Mouse (Mus musculus) heart, embryonic 11.5 days (tissue): ENCODE data around the gene Notch2. TPM values are rescaled to one million over a fixed set of nuclear protein-coding genes. Genes with fewer than 3 reads are reported as not detected.

Source experiments
- ATAC-seq: fragments of 200-750 bp; cut with Nextera tagmentation; replicated peaks from 2 replicates; pipeline ENCODE4 v1.8.0; 2017; ENCODE audit warnings: moderate library complexity; ENCODE audit not compliant: insufficient number of reproducible peaks, low FRiP score, low TSS enrichment
- H3K27ac ChIP-seq: fragments of 300-500 bp; sonication (generic); 2 replicates; pipeline ENCODE4 v1.5.1; 2014; ENCODE audit warnings: mild to moderate bottlenecking, low read depth, low read length
- H3K27me3 ChIP-seq: fragments of 300-500 bp; sonication (generic); 2 replicates; pipeline ENCODE4 v1.6.1; 2014; ENCODE audit warnings: mild to moderate bottlenecking, low read length, mixed read lengths; ENCODE audit not compliant: control insufficient read depth, insufficient read depth
- H3K36me3 ChIP-seq: fragments of 300-500 bp; sonication (generic); 2 replicates; pipeline ENCODE4 v1.6.1; 2014; ENCODE audit warnings: mild to moderate bottlenecking, low read length, moderate library complexity, mixed read lengths; ENCODE audit not compliant: control insufficient read depth, insufficient read depth
- H3K4me1 ChIP-seq: fragments of 300-500 bp; sonication (generic); 2 replicates; pipeline ENCODE4 v1.6.1; 2014; ENCODE audit warnings: low read length; ENCODE audit not compliant: control insufficient read depth, insufficient read depth
- H3K4me2 ChIP-seq: fragments of 300-500 bp; sonication (generic); 2 replicates; pipeline ENCODE4 v1.6.1; 2014; ENCODE audit warnings: mild to moderate bottlenecking, moderate library complexity
- H3K4me3 ChIP-seq: fragments of 300-500 bp; sonication (generic); 2 replicates; pipeline ENCODE4 v1.5.1; 2014; ENCODE audit warnings: low read depth, low read length
- H3K9ac ChIP-seq: fragments of 300-500 bp; sonication (generic); 2 replicates; pipeline ENCODE4 v1.6.1; 2014; ENCODE audit warnings: mild to moderate bottlenecking, low read depth, low read length, moderate library complexity
- H3K9me3 ChIP-seq: fragments of 300-500 bp; sonication (generic); replicated peaks from 2 replicates; pipeline ENCODE4 v1.6.1; 2016; ENCODE audit warnings: low read length; ENCODE audit not compliant: control insufficient read depth
- WGBS: fragments of 180-500 bp; shearing (Covaris S2); extraction: QIAGEN DNeasy Blood & Tissue Kit; methylation state at CpG from one replicate; pipeline ENCODE4 v1.1.7; 2014; ENCODE audit not compliant: insufficient replicate concordance; 5-methylcytosine and 5-hydroxymethylcytosine counted together
- polyA plus RNA-seq: library from polyadenylated mRNA; unstranded; fragments of >200 nt; fragmentation: Nextera tagmentation; extraction: Ambion mirVana; gene quantifications from 2 replicates; pipeline ENCODE4 v1.2.1, GENCODE M21; 2014

Gene Notch2
- polyA plus RNA-seq, 1 experiment from 2014 or later, result 12.5 TPM

- Histone ChIP-seq H3K9ac (no peak overlapping the region), H3K4me2 (no peak overlapping the region), H3K9me3 (no peaks in the 10 kb centered on the region), H3K27me3 (no peaks in the 10 kb centered on the region), H3K36me3 (peaks cover 5% of the 10 kb centered on the region), H3K27ac (no peak overlapping the region), H3K4me3 (no peak overlapping the region), H3K4me1 (no peaks in the 10 kb centered on the region; the same call in 1 of the 2 replicates)
- ATAC-seq, result no peak
- WGBS, result 69% methylated on average over 6 of the region's 6 CpGs
These were observed 61.4 kb downstream of the Notch2 start for GRCm38 (mm10) chr3:98074622-98075231.

GRCm38 (mm10) chr3:98077866-98078265 is 64.5 kb downstream of the Notch2 start:
- Histone ChIP-seq H3K4me1 (peaks cover 1% of the 10 kb centered on the region), H3K9ac (no peak overlapping the region), H3K27me3 (no peaks in the 10 kb centered on the region), H3K9me3 (no peaks in the 10 kb centered on the region), H3K4me3 (no peak overlapping the region), H3K27ac (no peak overlapping the region), H3K4me2 (no peak overlapping the region), H3K36me3 (peaks cover 10% of the 10 kb centered on the region)
- WGBS, result 91% methylated on average over 5 of the region's 5 CpGs
- no peak for ATAC-seq

- no peak overlapping the region for H3K4me2 ChIP-seq
- no peak overlapping the region for H3K4me3 ChIP-seq
- H3K27me3 ChIP-seq, result no peaks in the 10 kb centered on the region
- no peaks in the 10 kb centered on the region for H3K9me3 ChIP-seq
- ATAC-seq, result no peak
- H3K9ac ChIP-seq, result no peak overlapping the region
- WGBS, result 57% methylated on average over 1 of the region's 1 CpGs
- H3K4me1 ChIP-seq, result peaks cover 3% of the 10 kb centered on the region
- H3K27ac ChIP-seq, result no peak overlapping the region
- H3K36me3 ChIP-seq, result peaks cover 7% of the 10 kb centered on the region
These were observed 65.5 kb downstream of the Notch2 start for GRCm38 (mm10) chr3:98078816-98079215.

GRCm38 (mm10) chr3:98079601-98080215 is 66.4 kb downstream of the Notch2 start:
- H3K4me3 ChIP-seq, result no peak overlapping the region
- 80% methylated on average over 2 of the region's 2 CpGs for WGBS
- peaks cover 5% of the 10 kb centered on the region for H3K4me1 ChIP-seq
- no peak overlapping the region for H3K4me2 ChIP-seq
- H3K36me3 ChIP-seq, result peaks cover 7% of the 10 kb centered on the region
- H3K9me3 ChIP-seq, result no peaks in the 10 kb centered on the region
- no peaks in the 10 kb centered on the region for H3K27me3 ChIP-seq
- no peak for ATAC-seq
- H3K27ac ChIP-seq, result no peak overlapping the region
- H3K9ac ChIP-seq, result no peak overlapping the region

GRCm38 (mm10) chr3:98080630-98081029 is 67.3 kb downstream of the Notch2 start:
- H3K27me3 ChIP-seq, result no peaks in the 10 kb centered on the region
- H3K27ac ChIP-seq, result no peak overlapping the region
- no peaks in the 10 kb centered on the region for H3K9me3 ChIP-seq
- no peak for ATAC-seq
- H3K36me3 ChIP-seq, result peaks cover 5% of the 10 kb centered on the region
- no peak overlapping the region for H3K9ac ChIP-seq
- H3K4me1 ChIP-seq, result peaks cover 11% of the 10 kb centered on the region
- no peak overlapping the region for H3K4me3 ChIP-seq
- 82% methylated on average over 4 of the region's 4 CpGs for WGBS
- H3K4me2 ChIP-seq, result no peak overlapping the region

GRCm38 (mm10) chr3:98082188-98082587 is 68.9 kb downstream of the Notch2 start:
- Histone ChIP-seq H3K4me3 (no peak overlapping the region), H3K27me3 (no peaks in the 10 kb centered on the region), H3K9me3 (no peaks in the 10 kb centered on the region), H3K9ac (no peak overlapping the region), H3K4me2 (no peak overlapping the region), H3K4me1 (peaks cover 24% of the 10 kb centered on the region), H3K36me3 (peaks cover 5% of the 10 kb centered on the region), H3K27ac (no peak overlapping the region)
- 76% methylated on average over 3 of the region's 3 CpGs for WGBS
- ATAC-seq, result no peak

- H3K4me2 ChIP-seq, result no peak overlapping the region
- no peaks in the 10 kb centered on the region for H3K27me3 ChIP-seq
- 89% methylated on average over 3 of the region's 3 CpGs for WGBS
- H3K4me3 ChIP-seq, result no peak overlapping the region
- no peak overlapping the region for H3K9ac ChIP-seq
- H3K4me1 ChIP-seq, result peaks cover 24% of the 10 kb centered on the region
- peaks cover 5% of the 10 kb centered on the region for H3K36me3 ChIP-seq
- ATAC-seq, result no peak
- H3K27ac ChIP-seq, result no peak overlapping the region
- H3K9me3 ChIP-seq, result no peaks in the 10 kb centered on the region
These were observed 69.6 kb downstream of the Notch2 start for GRCm38 (mm10) chr3:98082972-98083371.

GRCm38 (mm10) chr3:98084061-98084655 is 70.8 kb downstream of the Notch2 start:
- H3K9me3 ChIP-seq, result no peaks in the 10 kb centered on the region
- no peaks in the 10 kb centered on the region for H3K27me3 ChIP-seq
- no peak overlapping the region for H3K9ac ChIP-seq
- peaks cover 24% of the 10 kb centered on the region for H3K4me1 ChIP-seq
- H3K4me3 ChIP-seq, result no peak overlapping the region
- no peak for ATAC-seq
- 73% methylated on average over 8 of the region's 8 CpGs for WGBS
- no peak overlapping the region for H3K4me2 ChIP-seq
- H3K36me3 ChIP-seq, result peaks cover 5% of the 10 kb centered on the region
- H3K27ac ChIP-seq, result no peak overlapping the region
